Mouse (Mus musculus) cortical plate, adult 2 months (tissue): ENCODE results near the gene Sgo2b.

ENCODE experiments used
- CTCF ChIP-seq: fragments of 200-500 bp; IDR thresholded peaks from 2 replicates; pipeline ENCODE4 v1.5.1; 2011; ENCODE audit warnings: mild to moderate bottlenecking, control low read depth, low read length; ENCODE audit not compliant: insufficient read depth; ENCODE audit errors: extremely low read depth
- POLR2A ChIP-seq: fragments of 200-500 bp; IDR thresholded peaks from 2 replicates; pipeline ENCODE4 v1.6.1; 2011; ENCODE audit warnings: mild to moderate bottlenecking, low read length, control low read depth; ENCODE audit not compliant: insufficient read depth; ENCODE audit errors: extremely low read depth

DNA sequence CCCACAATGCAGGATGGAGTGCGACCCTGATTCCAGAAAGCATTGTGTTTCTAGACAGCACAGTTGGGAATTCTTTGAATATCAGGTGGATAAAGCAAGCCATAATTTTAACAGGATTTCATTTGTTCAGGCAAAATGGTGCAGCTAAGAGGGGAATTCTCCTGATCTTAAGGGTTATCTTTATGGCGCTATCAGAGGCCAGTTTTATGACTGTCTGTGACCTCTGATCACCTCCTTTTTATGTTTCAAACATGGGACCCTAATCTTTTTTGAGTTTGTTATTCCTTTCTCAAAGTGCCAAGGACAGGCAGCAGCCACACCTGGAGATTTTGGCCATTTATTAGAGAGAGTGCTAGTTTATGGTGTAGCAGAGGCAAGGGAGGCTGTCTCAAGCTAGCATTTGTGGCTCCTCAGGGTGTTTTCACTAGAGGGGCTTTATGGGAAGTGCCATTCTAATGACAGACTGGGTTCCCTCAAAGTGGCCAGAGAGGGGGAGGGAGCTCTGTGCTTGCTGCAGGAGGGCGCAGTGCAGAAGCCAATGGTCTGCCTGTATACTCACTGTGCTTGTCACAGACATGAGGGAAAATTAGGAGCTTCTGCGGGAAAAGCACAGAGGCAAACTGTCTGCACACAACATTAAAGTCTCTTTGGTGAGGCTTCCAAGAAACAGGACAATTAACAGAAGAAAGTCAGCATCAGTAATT lies 30.6 kb downstream of the Sgo2b start:
- no peak for TF ChIP-seq POLR2A
- TF ChIP-seq CTCF, result no peak
